Mouse (Mus musculus): ENCODE results near the gene Sh3bgrl. TPM values are rescaled to one million over a fixed set of nuclear protein-coding genes. Genes with fewer than 3 reads are reported as not detected.

The Sh3bgrl gene
- total RNA-seq, 2 experiments from 2014 or later: 11.2 to 23.8 TPM

- DNase-seq: no peak
These were observed 36.7 kb downstream of the Sh3bgrl start for GRCm38 (mm10) chrX:109131834-109132233.

GRCm38 (mm10) chrX:109132463-109132862, 37.3 kb downstream of the Sh3bgrl start:
- no peak for DNase-seq

- no peak for DNase-seq
These were observed 38.3 kb downstream of the Sh3bgrl start for GRCm38 (mm10) chrX:109133500-109133899.

GRCm38 (mm10) chrX:109136306-109136705, 41.1 kb downstream of the Sh3bgrl start:
- DNase-seq: no peak

GRCm38 (mm10) chrX:109136820-109137219, 41.7 kb downstream of the Sh3bgrl start:
- no peak for DNase-seq

GRCm38 (mm10) chrX:109137295-109137694, 42.1 kb downstream of the Sh3bgrl start:
- DNase-seq: no peak

- DNase-seq: no peak
These were observed 46.2 kb downstream of the Sh3bgrl start for GRCm38 (mm10) chrX:109141337-109141870.

GRCm38 (mm10) chrX:109142281-109142680, 47.1 kb downstream of the Sh3bgrl start:
- DNase-seq: peak; percentile 10

- DNase-seq: no peak
These were observed 50.6 kb downstream of the Sh3bgrl start for GRCm38 (mm10) chrX:109145779-109146178.

GRCm38 (mm10) chrX:109147108-109147507, 51.9 kb downstream of the Sh3bgrl start:
- DNase-seq: no peak

- no peak for DNase-seq
These were observed 56.1 kb downstream of the Sh3bgrl start for GRCm38 (mm10) chrX:109151228-109151627.

- DNase-seq: no peak
These were observed 65.2 kb downstream of the Sh3bgrl start for GRCm38 (mm10) chrX:109160326-109160725.

GRCm38 (mm10) chrX:109160901-109161300, 65.7 kb downstream of the Sh3bgrl start:
- DNase-seq: no peak

GRCm38 (mm10) chrX:109175038-109175437, 79.9 kb downstream of the Sh3bgrl start:
- no peak for DNase-seq

GRCm38 (mm10) chrX:109175470-109175869, 80.3 kb downstream of the Sh3bgrl start:
- DNase-seq: no peak

GRCm38 (mm10) chrX:109184706-109185478, 89.7 kb downstream of the Sh3bgrl start:
- DNase-seq: no peak

- no peak for DNase-seq
These were observed 94.4 kb downstream of the Sh3bgrl start for GRCm38 (mm10) chrX:109189607-109190006.

GRCm38 (mm10) chrX:109190969-109191368, 95.8 kb downstream of the Sh3bgrl start:
- DNase-seq: peak; percentile 17

GRCm38 (mm10) chrX:109191436-109191835, 96.3 kb downstream of the Sh3bgrl start:
- no peak for DNase-seq

- DNase-seq: no peak
These were observed 101.3 kb downstream of the Sh3bgrl start, which contains the start of gene Gm6377 for GRCm38 (mm10) chrX:109196468-109196867. Gm6377 (plus strand) TSS chrX:109196756.

GRCm38 (mm10) chrX:109207843-109208242, 112.7 kb downstream of the Sh3bgrl start:
- no peak for DNase-seq

- DNase-seq: no peak
These were observed 133.6 kb downstream of the Sh3bgrl start for GRCm38 (mm10) chrX:109228720-109229119.

GRCm38 (mm10) chrX:109235383-109236036, 140.3 kb downstream of the Sh3bgrl start:
- no peak for DNase-seq
